Mouse (Mus musculus) liver, adult (tissue): ENCODE results near the gene Naa10.

Experiments
- GATA4 ChIP-seq: IDR thresholded peaks from 2 replicates; pipeline ENCODE4 v1.6.1; 2014; ENCODE audit warnings: mild to moderate bottlenecking, low read length; ENCODE audit not compliant: insufficient replicate concordance

Naa10 gene

DNA sequence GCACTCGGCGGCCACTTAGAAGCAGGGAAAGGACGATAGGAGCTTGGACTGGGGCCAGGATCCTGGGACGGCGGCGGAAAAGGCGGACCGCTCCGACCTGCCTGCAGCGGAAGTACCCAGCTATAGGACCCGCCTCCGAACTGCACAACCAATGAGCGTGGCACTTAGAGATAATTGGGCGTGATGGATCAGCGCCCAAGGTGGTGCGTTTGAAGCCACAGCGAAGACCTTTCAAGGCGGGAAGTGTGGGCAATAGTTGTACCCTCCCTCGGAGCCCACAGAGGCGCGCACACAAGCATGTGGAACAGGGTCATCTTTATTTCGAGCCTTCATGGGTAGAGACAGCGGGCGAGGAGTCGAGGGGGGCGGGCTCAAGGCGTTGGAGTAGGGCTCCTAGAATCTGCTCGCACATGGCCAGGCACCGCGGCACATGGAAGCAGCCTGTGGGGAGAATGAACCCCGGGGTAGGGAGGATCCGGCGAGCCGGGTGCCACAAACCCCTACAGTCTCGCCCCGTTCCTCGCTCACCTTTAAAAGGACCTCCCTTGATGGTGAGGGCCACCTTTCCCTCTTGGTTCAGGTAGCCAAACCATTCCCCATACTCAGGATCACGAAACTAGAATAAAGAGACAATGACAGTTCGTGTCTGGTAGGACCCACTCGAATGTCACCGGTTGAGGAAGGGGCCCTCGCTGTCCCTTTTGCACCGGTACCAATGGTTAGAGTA is at the start of gene Naa10, which contains the start of gene Arhgap4:
Gene Naa10, minus strand, starts transcription at position 122 of the 727 bp plus-strand sequence.
Gene Arhgap4, minus strand, starts transcription at position 48 of the 727 bp plus-strand sequence.
- TF ChIP-seq GATA4: peak; percentile 57; the same call in 1 of the 2 replicates

GRCm38 (mm10) chrX:73970781-73971180 is 49.0 kb upstream of the Naa10 start:
- no peak for TF ChIP-seq GATA4

DNA sequence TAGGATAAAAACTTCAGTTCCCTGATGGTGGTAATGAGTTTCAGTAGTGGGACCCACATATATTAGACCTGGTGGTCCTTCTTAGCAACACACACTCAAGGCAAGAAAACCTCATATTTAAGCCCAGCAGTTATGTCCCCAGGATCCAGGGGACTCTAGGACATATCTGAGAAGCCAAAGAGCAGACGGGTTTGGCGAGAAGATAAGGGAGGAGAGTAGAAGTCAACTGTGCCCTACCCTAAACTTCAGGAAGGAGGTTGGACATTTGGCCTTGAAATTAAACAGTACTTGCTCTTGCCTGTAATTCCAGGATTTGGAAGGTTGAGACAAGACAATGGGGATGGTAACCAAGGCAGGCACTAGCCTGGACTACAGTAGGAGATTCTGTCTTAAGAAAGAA is 48.0 kb upstream of the Naa10 start:
- no peak for TF ChIP-seq GATA4

- no peak for TF ChIP-seq GATA4
Observed at GRCm38 (mm10) chrX:73969167-73969566, 47.4 kb upstream of the Naa10 start.

DNA sequence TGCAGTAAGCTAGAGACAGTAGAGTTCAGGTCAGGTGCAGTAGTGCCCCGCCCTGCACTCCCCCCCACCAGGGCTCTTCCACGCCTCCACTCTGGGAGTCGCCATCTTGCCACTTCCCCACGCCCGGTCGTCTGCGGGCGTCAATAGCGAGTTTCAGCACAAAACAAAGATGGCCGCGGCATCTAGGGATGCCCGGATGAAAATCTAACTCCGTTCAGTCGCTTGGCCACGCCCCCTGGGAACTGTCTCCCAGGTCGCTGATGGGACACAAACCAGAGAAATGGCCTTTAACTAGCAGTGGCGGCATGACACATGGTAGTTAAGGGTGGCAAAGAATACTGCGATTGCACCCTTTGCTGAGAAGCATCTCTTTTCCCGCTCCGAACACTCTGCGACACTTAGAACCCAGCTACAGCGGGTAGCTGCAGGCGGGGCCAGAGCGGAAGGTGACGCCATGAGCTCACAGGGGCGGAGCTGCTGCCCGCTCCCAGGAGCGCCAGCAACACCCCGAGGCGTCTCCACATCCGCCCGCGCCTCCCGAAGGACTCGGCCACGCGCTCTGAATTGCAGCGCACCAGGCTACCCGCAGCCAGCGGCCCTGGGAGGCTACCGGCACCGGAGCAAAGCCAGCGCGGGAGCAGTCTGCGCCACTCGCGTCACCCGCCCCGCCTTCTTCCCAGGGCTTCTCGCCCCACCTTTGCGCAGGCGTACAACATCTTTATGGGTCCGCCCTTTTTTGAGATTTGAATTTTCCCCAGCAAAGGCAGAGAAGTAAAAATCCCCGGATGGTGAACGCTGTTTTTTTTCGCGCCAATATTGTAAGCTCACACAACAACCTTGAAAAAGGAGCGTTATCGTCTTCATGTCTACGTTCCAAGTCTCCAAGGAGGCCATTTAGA is 45.7 kb upstream of the Naa10 start:
- TF ChIP-seq GATA4: no peak

GRCm38 (mm10) chrX:73966248-73967176 is 44.8 kb upstream of the Naa10 start, which contains the start of gene Hcfc1:
TSS of gene Hcfc1 (minus strand) at chrX:73966357.
- no peak for TF ChIP-seq GATA4

DNA sequence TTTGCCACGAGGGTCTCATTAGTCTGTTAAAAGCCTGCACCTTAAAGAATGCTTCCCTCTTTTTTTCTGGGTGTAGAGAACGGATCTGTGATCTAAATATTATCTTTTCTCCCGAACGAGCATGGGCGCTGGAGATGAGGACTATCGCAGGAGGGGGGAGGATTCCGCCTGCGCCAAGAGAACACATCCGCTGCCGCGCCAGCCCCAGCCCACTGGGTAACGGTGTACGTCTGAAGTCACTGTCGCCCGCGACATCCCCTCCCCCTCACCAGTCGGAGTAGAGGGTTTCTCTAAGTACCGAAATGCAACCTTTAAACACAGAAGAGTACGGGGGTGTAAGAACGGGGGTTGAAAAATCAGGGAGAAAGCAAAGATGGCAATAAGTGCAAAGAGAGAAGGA is 43.6 kb upstream of the Naa10 start:
- TF ChIP-seq GATA4: no peak

DNA sequence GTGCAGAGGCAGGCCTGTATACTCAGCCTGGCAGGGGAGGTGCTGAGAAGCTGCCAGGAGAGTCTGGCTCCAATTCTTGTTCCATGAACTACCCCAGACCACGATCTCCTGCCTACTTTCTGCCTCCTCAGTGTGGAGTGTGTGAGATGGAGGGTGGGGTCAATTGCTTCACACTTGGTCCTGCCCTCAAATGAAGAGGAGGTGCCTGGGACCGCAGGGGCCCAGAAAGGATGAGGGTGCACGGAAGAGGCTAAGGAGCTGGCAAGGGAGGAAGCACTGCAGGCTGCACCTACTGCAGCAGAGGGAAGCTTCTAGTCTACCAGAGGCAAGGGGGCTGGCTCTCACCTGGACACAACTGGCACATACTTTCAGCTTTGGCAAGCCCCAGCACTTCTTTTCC is 42.6 kb upstream of the Naa10 start:
- TF ChIP-seq GATA4: no peak

DNA sequence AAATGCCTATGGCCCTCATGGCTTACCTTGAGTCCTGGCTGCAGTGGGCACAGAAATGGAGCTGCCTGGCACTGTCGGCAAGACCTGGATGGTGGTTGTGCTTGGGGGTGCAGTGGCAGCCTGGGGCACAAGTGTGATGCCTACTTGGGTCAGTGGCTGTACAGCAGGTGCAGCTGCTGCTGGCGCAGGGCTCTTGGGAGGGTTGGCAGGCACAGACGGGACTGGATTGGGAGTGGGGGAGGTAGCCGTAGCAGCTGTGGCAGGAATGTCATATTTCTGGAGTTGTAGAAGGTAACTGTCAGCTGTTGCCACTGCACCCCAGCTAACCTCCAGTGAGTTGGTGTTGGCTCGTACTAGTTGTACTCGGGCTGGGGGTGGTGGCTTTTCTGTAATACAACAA is 33.2 kb upstream of the Naa10 start:
- TF ChIP-seq GATA4: no peak

DNA sequence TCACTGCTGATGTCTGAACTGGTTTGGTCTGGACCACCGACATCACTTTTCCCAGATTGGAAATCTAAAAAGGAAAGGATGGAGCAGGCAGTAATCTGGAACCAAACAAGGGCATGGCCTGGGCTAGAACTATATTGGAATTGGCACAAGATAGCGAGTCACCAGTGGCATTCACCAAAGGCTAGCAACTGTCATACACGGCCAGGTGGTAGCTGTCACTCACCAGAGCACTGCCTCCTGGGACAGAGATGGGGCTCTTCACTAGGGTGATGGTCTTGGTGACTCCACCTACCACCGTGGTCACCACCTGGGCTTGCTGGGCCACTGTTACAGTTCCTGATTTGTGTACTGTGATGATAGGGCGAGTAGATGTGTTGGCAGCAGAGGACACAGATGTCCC is 30.9 kb upstream of the Naa10 start:
- TF ChIP-seq GATA4: no peak

GRCm38 (mm10) chrX:73949341-73949740 is 27.6 kb upstream of the Naa10 start:
- no peak for TF ChIP-seq GATA4

DNA sequence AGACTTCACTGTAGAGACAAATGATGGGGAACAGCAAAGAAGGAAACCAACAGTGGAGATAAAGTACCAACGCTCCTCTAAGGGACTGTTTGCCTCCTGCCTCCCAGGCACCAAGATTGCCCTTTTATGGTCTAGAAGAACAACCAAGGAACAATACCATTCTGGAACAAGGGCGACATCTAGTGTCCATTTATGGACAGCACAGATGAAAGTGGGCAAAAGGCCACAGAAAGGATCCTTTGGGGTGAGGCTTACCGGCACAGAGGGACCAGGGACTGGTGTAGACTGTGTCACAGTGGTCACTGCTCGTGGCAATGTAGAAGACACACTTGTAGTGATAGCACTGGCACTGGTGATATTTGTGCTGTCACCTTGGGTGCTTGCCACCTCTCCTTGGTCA is 26.9 kb upstream of the Naa10 start:
- TF ChIP-seq GATA4: no peak

DNA sequence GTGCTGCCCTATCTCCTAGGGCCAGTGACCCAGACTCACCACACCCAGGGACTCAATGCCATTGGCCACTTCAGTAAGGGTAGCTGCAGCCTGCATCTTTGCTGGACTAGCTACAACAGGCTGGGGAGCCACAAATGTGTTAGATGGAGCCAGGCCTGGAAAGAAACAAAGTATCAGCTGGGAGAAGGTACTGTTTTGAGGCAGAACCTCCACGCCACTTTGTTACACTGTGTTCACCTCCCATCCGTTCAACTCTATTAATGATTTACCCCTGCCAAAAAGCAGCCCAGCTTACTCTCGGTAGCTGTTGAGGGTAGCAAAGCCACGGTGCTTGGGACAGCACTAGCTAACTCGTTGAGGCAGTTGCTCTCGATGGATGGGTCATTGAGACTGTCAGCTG is 25.2 kb upstream of the Naa10 start:
- TF ChIP-seq GATA4: no peak

DNA sequence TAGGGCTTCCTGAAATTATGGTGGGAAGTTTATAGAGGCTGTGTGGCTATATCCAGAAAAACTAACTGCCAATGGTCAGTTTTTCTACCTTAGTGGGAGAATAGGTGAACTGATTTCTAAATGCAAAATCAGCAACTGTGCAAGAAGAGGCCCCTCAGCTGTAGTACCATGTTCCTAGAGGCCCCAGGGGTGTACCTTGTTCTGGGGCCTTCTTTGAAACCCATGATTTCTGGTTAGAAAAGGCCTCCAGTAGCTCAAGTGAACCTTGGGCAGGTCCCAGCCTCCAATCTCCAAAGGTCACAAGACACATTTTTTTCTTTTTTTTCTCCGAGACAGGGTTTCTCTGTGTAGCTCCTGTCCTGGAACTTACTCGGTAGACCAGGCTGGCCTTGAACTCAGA is 20.6 kb upstream of the Naa10 start:
- no peak for TF ChIP-seq GATA4

DNA sequence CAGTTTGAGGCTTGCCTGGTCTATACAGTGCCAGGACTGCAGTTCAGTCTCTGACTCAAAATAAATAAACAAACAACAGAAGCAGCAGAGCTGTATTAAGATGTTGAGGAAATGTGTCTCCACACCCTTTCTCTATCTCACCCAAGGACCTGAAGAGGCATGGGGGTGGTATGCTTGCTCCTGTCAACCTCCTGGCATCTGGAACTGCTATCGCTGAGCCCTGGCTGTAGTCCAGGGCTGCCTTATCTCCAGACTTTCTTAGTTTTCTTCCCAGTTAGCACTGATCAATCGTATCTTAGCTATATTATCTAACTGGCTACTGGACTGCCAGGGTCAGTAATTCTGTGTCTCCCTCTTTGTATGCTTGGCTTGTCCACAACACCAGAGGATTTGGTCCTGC is 20.1 kb upstream of the Naa10 start:
- TF ChIP-seq GATA4: no peak
